Mouse (Mus musculus) neural tube, embryonic 14.5 days (tissue): Measurements from ENCODE around the gene Col4a2. TPM values are rescaled to one million over a fixed set of nuclear protein-coding genes. Genes with fewer than 3 reads are reported as not detected.

Experiments used
- ATAC-seq: fragments of 200-750 bp; cut with Nextera tagmentation; 2 replicates; pipeline ENCODE4 v1.8.0; 2017; ENCODE audit warnings: low read depth, mild to moderate bottlenecking, moderate TSS enrichment, moderate library complexity
- H3K27ac ChIP-seq: fragments of 300-500 bp; sonication (generic); 2 replicates; pipeline ENCODE4 v1.5.1; 2014; ENCODE audit warnings: low read depth, mild to moderate bottlenecking, control low read depth, low read length, moderate library complexity, mixed read lengths
- H3K27me3 ChIP-seq: fragments of 300-500 bp; sonication (generic); 2 replicates; pipeline ENCODE4 v1.6.1; 2014; ENCODE audit warnings: low read length; ENCODE audit not compliant: control insufficient read depth, insufficient read depth
- H3K36me3 ChIP-seq: fragments of 300-500 bp; sonication (generic); 2 replicates; pipeline ENCODE4 v1.6.1; 2014; ENCODE audit warnings: low read length, mixed read lengths; ENCODE audit not compliant: control insufficient read depth, insufficient read depth
- H3K4me1 ChIP-seq: fragments of 300-500 bp; sonication (generic); 2 replicates; pipeline ENCODE4 v1.6.1; 2014; ENCODE audit warnings: low read length; ENCODE audit not compliant: control insufficient read depth, insufficient read depth
- H3K4me2 ChIP-seq: fragments of 300-500 bp; sonication (generic); 2 replicates; pipeline ENCODE4 v1.6.1; 2014; ENCODE audit warnings: mild to moderate bottlenecking, low read depth, low read length, control low read depth
- H3K4me3 ChIP-seq: fragments of 300-500 bp; sonication (generic); 2 replicates; pipeline ENCODE4 v1.5.1; 2014; ENCODE audit warnings: low read depth, low read length, control low read depth, mixed read lengths
- H3K9ac ChIP-seq: fragments of 300-500 bp; sonication (generic); replicated peaks from 2 replicates; pipeline ENCODE4 v1.6.1; 2014; ENCODE audit warnings: low read depth, mild to moderate bottlenecking, control low read depth, low read length, mixed read lengths
- H3K9me3 ChIP-seq: fragments of 300-500 bp; sonication (generic); 2 replicates; pipeline ENCODE4 v1.6.1; 2016; ENCODE audit warnings: low read length; ENCODE audit not compliant: control insufficient read depth
- WGBS: fragments of 180-500 bp; shearing (Covaris S2); extraction: QIAGEN DNeasy Blood & Tissue Kit; methylation state at CpG from one replicate; pipeline ENCODE4 v1.1.7; 2014; 5-methylcytosine and 5-hydroxymethylcytosine counted together
- polyA plus RNA-seq: library from polyadenylated mRNA; unstranded; fragments of >200 nt; fragmentation: Nextera tagmentation; extraction: Ambion mirVana; gene quantifications from 2 replicates; pipeline ENCODE4 v1.2.1, GENCODE M21; 2014

The Col4a2 gene
- polyA plus RNA-seq, 1 experiment from 2014 or later = 11.8 TPM

DNA sequence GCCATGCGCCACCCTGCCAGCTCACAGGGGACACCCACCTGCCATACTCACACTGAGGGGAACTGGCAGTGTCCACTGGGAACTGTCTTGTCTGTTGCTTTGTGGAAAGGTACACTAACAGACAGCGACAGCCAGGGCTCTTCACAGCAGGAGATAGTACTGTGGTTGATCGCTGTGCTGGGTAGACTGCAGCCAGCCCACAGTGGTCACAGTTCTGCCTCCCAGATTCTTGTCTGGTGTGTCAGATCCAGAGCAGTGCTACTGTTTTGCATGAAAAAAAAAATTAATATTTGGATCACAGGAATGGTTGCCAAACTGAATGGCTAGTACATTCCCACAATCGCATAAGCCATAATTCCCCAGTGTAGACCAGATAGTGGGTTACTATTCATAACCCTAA lies 74.7 kb downstream of the Col4a2 start:
- H3K4me3 ChIP-seq = no peak overlapping the region
- H3K4me1 ChIP-seq = 0 out of 2 replicates have a peak, but pooled peaks cover 3% of the 10 kb centered on the region
- H3K36me3 ChIP-seq = no peaks in the 10 kb centered on the region
- H3K27me3 ChIP-seq = no peaks in the 10 kb centered on the region
- 81% methylated on average over 4 of the region's 4 CpGs for WGBS
- no peak overlapping the region for H3K4me2 ChIP-seq
- H3K27ac ChIP-seq = no peak overlapping the region
- no peak overlapping the region for H3K9ac ChIP-seq
- no peak for ATAC-seq
- H3K9me3 ChIP-seq = no peaks in the 10 kb centered on the region; the same call in 1 of the 2 replicates

GRCm38 (mm10) chr8:11389275-11390050 lies 76.9 kb downstream of the Col4a2 start:
- H3K36me3 ChIP-seq = no peaks in the 10 kb centered on the region
- no peak overlapping the region for H3K27ac ChIP-seq
- H3K9ac ChIP-seq = no peak overlapping the region
- no peak overlapping the region for H3K4me3 ChIP-seq
- WGBS = 88% methylated on average over 11 of the region's 11 CpGs
- ATAC-seq = no peak
- H3K9me3 ChIP-seq = no peaks in the 10 kb centered on the region; the same call in 1 of the 2 replicates
- no peaks in the 10 kb centered on the region for H3K27me3 ChIP-seq
- H3K4me2 ChIP-seq = no peak overlapping the region
- H3K4me1 ChIP-seq = no peaks in the 10 kb centered on the region

GRCm38 (mm10) chr8:11392739-11393138 lies 80.1 kb downstream of the Col4a2 start:
- Histone ChIP-seq H3K9ac (no peak overlapping the region), H3K4me1 (no peaks in the 10 kb centered on the region), H3K4me3 (no peak overlapping the region), H3K36me3 (no peaks in the 10 kb centered on the region), H3K27ac (no peak overlapping the region), H3K4me2 (no peak overlapping the region), H3K9me3 (no peaks in the 10 kb centered on the region; the same call in 1 of the 2 replicates), H3K27me3 (no peaks in the 10 kb centered on the region)
- 5% methylated on average over 1 of the region's 1 CpGs for whole genome bisulfite sequencing
- no peak for ATAC-seq

DNA sequence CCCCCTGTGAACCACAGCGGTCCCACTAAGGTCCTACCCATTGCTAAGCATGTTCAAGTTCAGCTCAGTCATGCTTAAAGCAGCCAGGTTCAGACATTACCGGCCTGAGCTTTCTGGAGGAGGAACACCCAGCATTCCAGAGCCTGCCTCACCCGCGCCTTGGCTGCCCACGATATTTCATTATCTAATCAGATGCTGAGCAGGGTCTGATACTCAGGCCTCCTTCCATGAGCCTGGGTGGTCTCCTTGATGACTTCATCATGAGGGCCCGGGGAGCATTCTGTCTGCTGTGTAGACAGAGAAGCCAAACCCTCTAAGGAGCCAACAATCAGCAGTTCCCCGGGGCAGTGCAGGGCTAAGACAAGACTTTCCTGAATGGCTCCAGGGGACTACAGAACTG lies 80.6 kb downstream of the Col4a2 start:
- Histone ChIP-seq H3K36me3 (no peaks in the 10 kb centered on the region), H3K9me3 (no peaks in the 10 kb centered on the region; the same call in 1 of the 2 replicates), H3K27me3 (no peaks in the 10 kb centered on the region), H3K4me3 (no peak overlapping the region), H3K4me1 (no peaks in the 10 kb centered on the region), H3K27ac (no peak overlapping the region), H3K4me2 (no peak overlapping the region), H3K9ac (no peak overlapping the region)
- no peak for ATAC-seq
- 64% methylated on average over 7 of the region's 7 CpGs for WGBS

GRCm38 (mm10) chr8:11393607-11394006 lies 81.0 kb downstream of the Col4a2 start:
- no peak for ATAC-seq
- H3K4me1 ChIP-seq = no peaks in the 10 kb centered on the region
- H3K36me3 ChIP-seq = no peaks in the 10 kb centered on the region
- H3K4me3 ChIP-seq = no peak overlapping the region
- no peak overlapping the region for H3K9ac ChIP-seq
- no peaks in the 10 kb centered on the region for H3K27me3 ChIP-seq
- H3K4me2 ChIP-seq = no peak overlapping the region
- H3K27ac ChIP-seq = no peak overlapping the region
- no peaks in the 10 kb centered on the region; the same call in 1 of the 2 replicates for H3K9me3 ChIP-seq
- 69% methylated on average over 8 of the region's 8 CpGs for WGBS

DNA sequence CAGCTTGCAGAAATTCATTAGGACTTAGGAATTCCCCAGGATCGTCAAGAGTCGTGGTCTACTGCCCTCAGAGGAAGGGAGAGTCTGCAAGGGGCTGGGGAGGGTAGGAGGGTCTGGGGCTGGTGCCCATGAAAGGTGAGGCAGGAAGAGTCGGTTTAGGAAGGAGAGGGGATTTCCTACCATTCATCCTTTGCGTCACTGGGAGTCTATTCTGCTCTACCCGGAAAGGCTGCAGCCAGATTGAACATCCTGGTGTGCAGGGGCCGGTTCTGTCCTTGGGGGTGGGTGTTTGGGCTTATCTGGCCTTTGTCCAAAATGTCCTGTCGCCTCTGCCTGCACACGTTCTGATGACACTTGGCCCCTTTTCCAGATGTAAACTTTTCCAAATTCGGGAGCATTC lies 82.2 kb downstream of the Col4a2 start:
- H3K27me3 ChIP-seq = no peaks in the 10 kb centered on the region
- 73% methylated on average over 9 of the region's 9 CpGs for WGBS
- H3K27ac ChIP-seq = no peak overlapping the region
- H3K4me1 ChIP-seq = no peaks in the 10 kb centered on the region
- ATAC-seq = no peak
- H3K4me2 ChIP-seq = no peak overlapping the region
- no peak overlapping the region for H3K4me3 ChIP-seq
- H3K9me3 ChIP-seq = no peaks in the 10 kb centered on the region; the same call in 1 of the 2 replicates
- H3K9ac ChIP-seq = no peak overlapping the region
- H3K36me3 ChIP-seq = no peaks in the 10 kb centered on the region

- Histone ChIP-seq H3K4me2 (no peak overlapping the region), H3K9me3 (no peaks in the 10 kb centered on the region; the same call in 1 of the 2 replicates), H3K4me1 (no peaks in the 10 kb centered on the region), H3K36me3 (no peaks in the 10 kb centered on the region), H3K27ac (no peak overlapping the region), H3K4me3 (no peak overlapping the region), H3K9ac (no peak overlapping the region), H3K27me3 (no peaks in the 10 kb centered on the region)
- WGBS = 81% methylated on average over 10 of the region's 10 CpGs
- ATAC-seq = no peak
Measured at GRCm38 (mm10) chr8:11395601-11396000, 83.0 kb downstream of the Col4a2 start.

- no peaks in the 10 kb centered on the region for H3K4me1 ChIP-seq
- ATAC-seq = no peak
- H3K4me2 ChIP-seq = no peak overlapping the region
- no peak overlapping the region for H3K9ac ChIP-seq
- no peaks in the 10 kb centered on the region for H3K36me3 ChIP-seq
- H3K27me3 ChIP-seq = no peaks in the 10 kb centered on the region
- H3K9me3 ChIP-seq = no peaks in the 10 kb centered on the region; the same call in 1 of the 2 replicates
- no peak overlapping the region for H3K4me3 ChIP-seq
- 64% methylated on average over 7 of the region's 7 CpGs for WGBS
- no peak overlapping the region for H3K27ac ChIP-seq
Measured at GRCm38 (mm10) chr8:11396111-11396510, 83.5 kb downstream of the Col4a2 start.

DNA sequence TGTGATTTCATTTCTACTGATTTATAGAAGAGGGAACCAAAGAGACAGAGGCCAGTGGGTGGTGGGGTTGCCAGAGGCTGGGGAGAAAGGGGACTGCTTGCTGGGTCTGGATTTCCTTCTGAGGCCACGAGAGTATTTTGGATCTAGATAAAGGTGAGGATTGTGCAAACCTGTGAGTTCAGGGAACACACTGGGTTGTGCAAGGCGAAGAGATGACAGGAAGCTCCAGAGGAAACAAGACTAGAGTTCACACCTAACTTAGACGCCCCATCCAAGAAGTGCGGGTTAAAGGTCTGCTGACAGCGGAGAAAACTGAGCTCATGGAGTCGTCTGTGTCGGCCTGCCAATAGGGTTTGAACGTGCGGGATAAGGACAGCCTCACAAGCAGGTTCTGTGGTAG lies 84.5 kb downstream of the Col4a2 start:
- ATAC-seq = no peak
- Histone ChIP-seq H3K36me3 (no peaks in the 10 kb centered on the region), H3K9me3 (no peaks in the 10 kb centered on the region; the same call in 1 of the 2 replicates), H3K4me1 (no peaks in the 10 kb centered on the region), H3K9ac (no peak overlapping the region), H3K27ac (no peak overlapping the region), H3K4me3 (no peak overlapping the region), H3K27me3 (no peaks in the 10 kb centered on the region), H3K4me2 (no peak overlapping the region)
- WGBS = 92% methylated on average over 9 of the region's 9 CpGs
